Mouse (Mus musculus): ENCODE data around the gene Tex101.

- TF ChIP-seq POLR2A (IDR thresholded peaks at IDR 0.05; ENCODE audit: extremely low read depth, insufficient read depth, low read length) (no peak), CTCF (IDR thresholded peaks at IDR 0.05; ENCODE audit: low read depth, low read length) (no peak)
Observed at GRCm38 (mm10) chr7:24664959-24665358, 11.5 kb downstream of the Tex101 start.

Data from liver, adult 2 months (tissue).